Mouse (Mus musculus): Measurements from ENCODE around the gene Ltb4r2. TPM values are rescaled to one million over a fixed set of nuclear protein-coding genes. Genes with fewer than 3 reads are reported as not detected.

Gene Ltb4r2
- polyA plus RNA-seq, 1 experiment from 2014 or later = 0.44 TPM

DNA sequence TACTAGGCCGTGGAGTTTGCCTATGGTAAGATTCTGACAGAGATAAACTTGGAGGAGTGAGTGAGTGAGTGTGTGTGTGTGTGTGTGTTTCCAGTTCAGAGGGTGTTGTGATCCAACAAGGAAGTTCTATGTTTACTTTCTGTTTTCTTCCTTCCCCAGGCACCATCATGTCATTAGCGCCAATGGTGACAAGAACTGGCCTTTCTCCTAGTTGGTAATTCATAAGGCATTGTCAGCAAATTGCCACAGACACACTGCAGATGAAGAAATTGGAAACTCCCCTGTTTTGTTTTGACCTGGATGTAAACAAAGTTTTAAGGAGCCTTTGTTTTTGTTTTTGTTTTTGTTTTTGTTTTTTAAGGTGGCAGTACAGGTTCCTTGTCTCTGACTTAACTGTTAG, 32.2 kb downstream of the Ltb4r2 start:
- Histone ChIP-seq H3K36me3 (no peaks in the 10 kb centered on the region), H3K27me3 (ENCODE audit: insufficient read depth, poor library complexity, severe bottlenecking) (peaks cover 21% of the 10 kb centered on the region), H3K4me1 (peaks cover 4% of the 10 kb centered on the region), H3K9me3 (no peaks in the 10 kb centered on the region), H3K4me3 (no peak overlapping the region), H3K27ac (no peak overlapping the region)
- no peak for DNase-seq (ENCODE audit: low spot score)
- WGBS = 47% methylated on average over 2 of the region's 2 CpGs

DNA sequence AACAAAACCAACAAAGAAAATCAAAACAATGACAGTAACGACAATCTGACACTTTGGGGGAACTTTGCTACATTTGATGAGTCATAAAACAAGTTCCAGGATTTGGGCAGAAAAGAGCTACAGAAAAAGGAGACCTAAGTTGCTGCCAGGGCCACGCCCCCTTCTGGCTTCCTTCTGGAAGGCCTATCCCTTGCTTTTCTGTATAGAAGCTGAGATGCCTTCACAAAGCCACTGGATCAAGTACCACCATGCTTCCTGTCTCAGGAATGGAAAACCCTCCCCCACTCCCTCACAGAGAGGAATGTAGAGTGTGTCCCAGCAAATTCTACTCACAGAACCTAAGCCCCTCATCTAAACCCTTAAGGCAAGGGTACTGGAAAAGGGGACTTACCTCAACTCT, 32.7 kb downstream of the Ltb4r2 start:
- 59% methylated on average over 2 of the region's 2 CpGs for WGBS
- H3K9me3 ChIP-seq = no peaks in the 10 kb centered on the region
- H3K27ac ChIP-seq = no peak overlapping the region
- H3K4me3 ChIP-seq = no peak overlapping the region
- H3K27me3 ChIP-seq (ENCODE audit: insufficient read depth, poor library complexity, severe bottlenecking) = peaks cover 16% of the 10 kb centered on the region
- H3K4me1 ChIP-seq = no peaks in the 10 kb centered on the region; the same call in 1 of the 2 replicates
- no peak for DNase-seq (ENCODE audit: low spot score)
- no peaks in the 10 kb centered on the region for H3K36me3 ChIP-seq

DNA sequence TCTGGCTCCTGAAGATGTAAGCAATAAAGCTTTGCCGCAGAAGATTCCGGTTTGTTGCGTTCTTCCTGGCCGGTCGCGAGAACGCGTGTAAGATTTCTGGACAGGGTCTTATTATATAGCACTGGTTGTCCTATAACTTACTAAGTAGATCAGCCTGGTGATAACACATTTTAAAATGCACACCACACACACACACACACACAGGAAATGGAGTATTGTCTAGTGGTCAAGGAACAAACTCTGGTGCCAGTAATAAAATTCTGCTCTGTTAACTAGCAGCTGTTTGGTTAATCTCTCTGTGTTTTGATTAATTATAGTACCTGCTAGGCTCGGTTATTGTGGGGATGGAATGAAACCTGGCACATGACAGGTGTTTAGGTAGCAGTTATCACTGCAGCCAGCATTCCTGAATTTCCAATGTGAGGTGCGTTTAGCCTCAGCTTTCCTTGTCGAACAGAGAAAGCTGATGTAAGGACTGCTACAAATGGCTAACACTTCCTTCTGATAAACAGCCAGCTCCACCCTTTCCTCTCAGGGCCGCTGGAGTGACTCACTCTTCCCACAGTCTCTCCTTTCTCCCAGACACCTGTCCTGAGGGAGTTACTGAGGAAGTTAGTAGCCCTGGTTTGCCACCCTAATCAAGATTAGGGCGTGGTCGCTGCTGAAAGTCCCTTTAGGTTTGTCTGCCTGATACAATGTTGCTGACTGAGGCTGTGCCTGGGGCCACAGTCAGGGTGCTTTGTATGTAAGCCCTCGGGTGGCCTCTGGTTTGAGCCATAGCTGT, 34.3 kb downstream of the Ltb4r2 start:
- Histone ChIP-seq H3K4me3 (no peak overlapping the region), H3K36me3 (no peaks in the 10 kb centered on the region), H3K27me3 (ENCODE audit: insufficient read depth, poor library complexity, severe bottlenecking) (peaks cover under 1% of the 10 kb centered on the region; the same call in 1 of the 2 replicates), H3K4me1 (no peaks in the 10 kb centered on the region), H3K9me3 (no peaks in the 10 kb centered on the region), H3K27ac (no peak overlapping the region)
- DNase-seq (ENCODE audit: low spot score) = no peak
- 69% methylated on average over 15 of the region's 15 CpGs for WGBS

Other genes with a start within 250 kb of the Ltb4r2 start
- not detected in 2 replicates for gene Nrl, start 236.4 kb upstream of the Ltb4r2 start, polyA plus RNA-seq (2016; fragmentation: Nextera tagmentation; extraction: Ambion mirVana)
- gene Pck2, start 221.2 kb upstream of the Ltb4r2 start, polyA plus RNA-seq (2016; fragmentation: Nextera tagmentation; extraction: Ambion mirVana) = 31.5 and 32.5 TPM in 2 replicates
- 69.9 and 75.2 TPM in 2 replicates for gene Dcaf11, start 201.4 kb upstream of the Ltb4r2 start, polyA plus RNA-seq (2016; fragmentation: Nextera tagmentation; extraction: Ambion mirVana)
- 1.3 TPM in 1 of 2 replicates, not detected in the other for gene A730061H03Rik, start 201.0 kb upstream of the Ltb4r2 start, polyA plus RNA-seq (2016; fragmentation: Nextera tagmentation; extraction: Ambion mirVana)
- 74.6 and 136 TPM in 2 replicates for gene Fitm1, start 185.8 kb upstream of the Ltb4r2 start, polyA plus RNA-seq (2016; fragmentation: Nextera tagmentation; extraction: Ambion mirVana)
- gene Psme1, start 183.3 kb upstream of the Ltb4r2 start, polyA plus RNA-seq (2016; fragmentation: Nextera tagmentation; extraction: Ambion mirVana) = 173 and 196 TPM in 2 replicates
- 17.1 and 22.1 TPM in 2 replicates for gene Emc9, start 176.1 kb upstream of the Ltb4r2 start, polyA plus RNA-seq (2016; fragmentation: Nextera tagmentation; extraction: Ambion mirVana)
- gene Psme2, start 170.3 kb upstream of the Ltb4r2 start, polyA plus RNA-seq (2016; fragmentation: Nextera tagmentation; extraction: Ambion mirVana) = 188 and 205 TPM in 2 replicates
- gene Rnf31, start 169.7 kb upstream of the Ltb4r2 start, polyA plus RNA-seq (2016; fragmentation: Nextera tagmentation; extraction: Ambion mirVana) = 14.4 and 21.9 TPM in 2 replicates
- 5.9 and 7.4 TPM in 2 replicates for gene Irf9, start 157.9 kb upstream of the Ltb4r2 start, polyA plus RNA-seq (2016; fragmentation: Nextera tagmentation; extraction: Ambion mirVana)
- gene Rec8, start 143.4 kb upstream of the Ltb4r2 start, polyA plus RNA-seq (2016; fragmentation: Nextera tagmentation; extraction: Ambion mirVana) = 13.7 and 17.6 TPM in 2 replicates
- 103 and 108 TPM in 2 replicates for gene Ipo4, start 125.5 kb upstream of the Ltb4r2 start, polyA plus RNA-seq (2016; fragmentation: Nextera tagmentation; extraction: Ambion mirVana)
- 2.3 and 3.1 TPM in 2 replicates for gene Gm49378, start 123.5 kb upstream of the Ltb4r2 start, polyA plus RNA-seq (2016; fragmentation: Nextera tagmentation; extraction: Ambion mirVana)
- gene Tm9sf1, start 117.6 kb upstream of the Ltb4r2 start, polyA plus RNA-seq (2016; fragmentation: Nextera tagmentation; extraction: Ambion mirVana) = 91.6 and 96.4 TPM in 2 replicates
- 0.27 and 0.57 TPM in 2 replicates for gene Tssk4, start 111.2 kb upstream of the Ltb4r2 start, polyA plus RNA-seq (2016; fragmentation: Nextera tagmentation; extraction: Ambion mirVana)
- gene Mdp1, start 100.9 kb upstream of the Ltb4r2 start, polyA plus RNA-seq (2016; fragmentation: Nextera tagmentation; extraction: Ambion mirVana) = 71.6 and 79.7 TPM in 2 replicates
- gene Gmpr2, start 89.5 kb upstream of the Ltb4r2 start, polyA plus RNA-seq (2016; fragmentation: Nextera tagmentation; extraction: Ambion mirVana) = 50.8 and 58.8 TPM in 2 replicates
- 543 and 573 TPM in 2 replicates for gene Nedd8, start 89.3 kb upstream of the Ltb4r2 start, polyA plus RNA-seq (2016; fragmentation: Nextera tagmentation; extraction: Ambion mirVana)
- gene Tinf2, start 79.6 kb upstream of the Ltb4r2 start, polyA plus RNA-seq (2016; fragmentation: Nextera tagmentation; extraction: Ambion mirVana) = 44.4 and 50.4 TPM in 2 replicates
- 0.46 and 1.6 TPM in 2 replicates for gene Tgm1, start 47.5 kb upstream of the Ltb4r2 start, polyA plus RNA-seq (2016; fragmentation: Nextera tagmentation; extraction: Ambion mirVana)
- 25.1 and 29.4 TPM in 2 replicates for gene Rabggta, start 39.2 kb upstream of the Ltb4r2 start, polyA plus RNA-seq (2016; fragmentation: Nextera tagmentation; extraction: Ambion mirVana)
- 59.7 and 60.5 TPM in 2 replicates for gene Dhrs1, start 15.7 kb upstream of the Ltb4r2 start, polyA plus RNA-seq (2016; fragmentation: Nextera tagmentation; extraction: Ambion mirVana)
- gene Nop9, start 15.7 kb upstream of the Ltb4r2 start, polyA plus RNA-seq (2016; fragmentation: Nextera tagmentation; extraction: Ambion mirVana) = 33.2 and 49.1 TPM in 2 replicates
- 1.4 and 2.0 TPM in 2 replicates for gene Cideb, start 3.0 kb upstream of the Ltb4r2 start, polyA plus RNA-seq (2016; fragmentation: Nextera tagmentation; extraction: Ambion mirVana)
- gene Ltb4r1, start 4.5 kb downstream of the Ltb4r2 start, polyA plus RNA-seq (2016; fragmentation: Nextera tagmentation; extraction: Ambion mirVana) = 0.53 and 0.79 TPM in 2 replicates
- 14.5 and 18.1 TPM in 2 replicates for gene Adcy4, start 22.7 kb downstream of the Ltb4r2 start, polyA plus RNA-seq (2016; fragmentation: Nextera tagmentation; extraction: Ambion mirVana)
- gene Ripk3, start 27.4 kb downstream of the Ltb4r2 start, polyA plus RNA-seq (2016; fragmentation: Nextera tagmentation; extraction: Ambion mirVana) = 20.0 and 32.0 TPM in 2 replicates
- 15.4 and 35.8 TPM in 2 replicates for gene Nfatc4, start 61.7 kb downstream of the Ltb4r2 start, polyA plus RNA-seq (2016; fragmentation: Nextera tagmentation; extraction: Ambion mirVana)
- gene Nynrin, start 92.6 kb downstream of the Ltb4r2 start, polyA plus RNA-seq (2016; fragmentation: Nextera tagmentation; extraction: Ambion mirVana) = 27.1 and 32.7 TPM in 2 replicates
- gene Cbln3, start 123.0 kb downstream of the Ltb4r2 start, polyA plus RNA-seq (2016; fragmentation: Nextera tagmentation; extraction: Ambion mirVana) = 0.12 and 0.30 TPM in 2 replicates
- gene Khnyn, start 123.5 kb downstream of the Ltb4r2 start, polyA plus RNA-seq (2016; fragmentation: Nextera tagmentation; extraction: Ambion mirVana) = 18.2 and 23.2 TPM in 2 replicates
- gene Sdr39u1, start 138.9 kb downstream of the Ltb4r2 start, polyA plus RNA-seq (2016; fragmentation: Nextera tagmentation; extraction: Ambion mirVana) = 42.4 and 50.3 TPM in 2 replicates
- not detected in 2 replicates for gene Cma1, start 183.2 kb downstream of the Ltb4r2 start, polyA plus RNA-seq (2016; fragmentation: Nextera tagmentation; extraction: Ambion mirVana)
- gene Cma2, start 189.6 kb downstream of the Ltb4r2 start, polyA plus RNA-seq (2016; fragmentation: Nextera tagmentation; extraction: Ambion mirVana) = not detected in 2 replicates